Mouse (Mus musculus): ENCODE results near the gene Kif6. TPM values are rescaled to one million over a fixed set of nuclear protein-coding genes. Genes with fewer than 3 reads are reported as not detected.

The Kif6 gene
- polyA plus RNA-seq, 1 experiment, result 0.04 TPM

- no peak for DNase-seq (ENCODE audit: low read depth in 1 of 2, low spot score in 2 of 2)
- Histone ChIP-seq H3K27me3 (ENCODE audit: control insufficient read depth, insufficient read depth, low read length) (no peaks in the 10 kb centered on the region), H3K4me3 (ENCODE audit: extremely low read depth, insufficient read depth, insufficient read length) (no peak overlapping the region), H3K4me1 (ENCODE audit: control insufficient read depth, insufficient read depth, insufficient read length) (no peaks in the 10 kb centered on the region), H3K27ac (ENCODE audit: insufficient read depth, low read length) (no peak overlapping the region), H3K36me3 (ENCODE audit: control insufficient read depth, insufficient read depth, low read length) (no peaks in the 10 kb centered on the region)
- TF ChIP-seq POLR2A (IDR thresholded peaks at IDR 0.05; ENCODE audit: low read depth, low read length) (no peak), CTCF (IDR thresholded peaks at IDR 0.05; ENCODE audit: extremely low read depth, insufficient read depth, insufficient read length, insufficient replicate concordance) (no peak)
- 85% methylated on average over 5 of the region's 5 CpGs for WGBS
Observed at GRCm38 (mm10) chr17:49652800-49653199, 37.9 kb downstream of the Kif6 start.

- DNase-seq (ENCODE audit: low read depth in 1 of 2, low spot score in 2 of 2), result no peak
- Histone ChIP-seq H3K4me1 (ENCODE audit: control insufficient read depth, insufficient read depth, insufficient read length) (no peaks in the 10 kb centered on the region), H3K36me3 (ENCODE audit: control insufficient read depth, insufficient read depth, low read length) (no peaks in the 10 kb centered on the region), H3K4me3 (ENCODE audit: extremely low read depth, insufficient read depth, insufficient read length) (no peak overlapping the region), H3K27me3 (ENCODE audit: control insufficient read depth, insufficient read depth, low read length) (no peaks in the 10 kb centered on the region), H3K27ac (ENCODE audit: insufficient read depth, low read length) (no peak overlapping the region)
- TF ChIP-seq POLR2A (IDR thresholded peaks at IDR 0.05; ENCODE audit: low read depth, low read length) (no peak), CTCF (IDR thresholded peaks at IDR 0.05; ENCODE audit: extremely low read depth, insufficient read depth, insufficient read length, insufficient replicate concordance) (no peak)
- 77% methylated on average over 6 of the region's 6 CpGs for WGBS
Observed at GRCm38 (mm10) chr17:49661626-49662025, 46.7 kb downstream of the Kif6 start.

GRCm38 (mm10) chr17:49666728-49667127 lies 51.8 kb downstream of the Kif6 start:
- WGBS, result 92% methylated on average over 5 of the region's 5 CpGs
- DNase-seq (ENCODE audit: low read depth in 1 of 2, low spot score in 2 of 2), result no peak
- no peak overlapping the region for H3K27ac ChIP-seq (ENCODE audit: insufficient read depth, low read length)
- H3K4me3 ChIP-seq (ENCODE audit: extremely low read depth, insufficient read depth, insufficient read length), result no peak overlapping the region
- TF ChIP-seq CTCF (IDR thresholded peaks at IDR 0.05; ENCODE audit: extremely low read depth, insufficient read depth, insufficient read length, insufficient replicate concordance) (no peak), POLR2A (IDR thresholded peaks at IDR 0.05; ENCODE audit: low read depth, low read length) (no peak)
- H3K36me3 ChIP-seq (ENCODE audit: control insufficient read depth, insufficient read depth, low read length), result no peaks in the 10 kb centered on the region
- no peaks in the 10 kb centered on the region for H3K4me1 ChIP-seq (ENCODE audit: control insufficient read depth, insufficient read depth, insufficient read length)
- no peaks in the 10 kb centered on the region for H3K27me3 ChIP-seq (ENCODE audit: control insufficient read depth, insufficient read depth, low read length)

DNA sequence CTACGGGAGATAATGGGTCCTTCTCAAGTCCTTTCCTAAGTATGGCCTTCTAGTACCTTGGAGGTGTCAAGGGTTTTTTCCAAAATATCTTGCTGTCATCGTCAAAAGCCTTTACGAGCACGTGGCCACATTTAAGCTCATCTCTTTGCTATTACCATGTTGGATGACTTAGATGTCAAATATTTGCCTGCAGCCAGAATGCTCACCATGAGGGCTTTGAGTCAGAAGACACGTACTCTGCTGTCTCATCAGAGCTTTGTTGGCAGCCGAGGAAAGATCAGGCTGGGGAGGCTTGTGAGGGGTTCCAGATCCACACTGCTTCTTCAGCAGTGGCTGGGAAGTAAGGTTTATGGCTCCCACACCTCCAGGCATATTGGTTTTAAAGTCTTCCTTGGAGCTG lies 53.4 kb downstream of the Kif6 start:
- Histone ChIP-seq H3K36me3 (ENCODE audit: control insufficient read depth, insufficient read depth, low read length) (no peaks in the 10 kb centered on the region), H3K4me1 (ENCODE audit: control insufficient read depth, insufficient read depth, insufficient read length) (no peaks in the 10 kb centered on the region), H3K27ac (ENCODE audit: insufficient read depth, low read length) (no peak overlapping the region), H3K4me3 (ENCODE audit: extremely low read depth, insufficient read depth, insufficient read length) (no peak overlapping the region), H3K27me3 (ENCODE audit: control insufficient read depth, insufficient read depth, low read length) (no peaks in the 10 kb centered on the region)
- TF ChIP-seq CTCF (IDR thresholded peaks at IDR 0.05; ENCODE audit: extremely low read depth, insufficient read depth, insufficient read length, insufficient replicate concordance) (no peak), POLR2A (IDR thresholded peaks at IDR 0.05; ENCODE audit: low read depth, low read length) (no peak)
- WGBS, result 83% methylated on average over 6 of the region's 6 CpGs
- no peak for DNase-seq (ENCODE audit: low read depth in 1 of 2, low spot score in 2 of 2)

DNA sequence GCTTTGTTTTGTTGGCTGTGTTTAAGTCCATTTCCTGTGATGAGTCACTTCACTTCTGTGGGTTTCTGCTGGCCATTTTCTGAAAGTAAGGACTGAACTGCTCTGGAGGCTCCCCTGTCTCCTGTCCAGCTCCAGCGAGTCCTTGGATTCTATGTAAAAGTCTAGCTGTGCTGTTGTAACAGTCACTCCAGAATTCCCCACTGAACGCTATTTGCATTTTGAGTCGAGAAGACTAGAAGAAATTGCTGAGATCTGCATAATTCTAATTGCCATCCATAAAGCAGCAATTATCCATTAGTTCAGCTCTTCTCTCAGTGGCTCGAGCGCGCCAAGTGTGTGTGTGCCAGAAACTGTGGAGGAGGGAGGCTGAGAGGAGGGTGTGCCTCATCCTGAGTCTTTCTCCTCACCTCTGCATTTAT lies 57.0 kb downstream of the Kif6 start:
- Histone ChIP-seq H3K27ac (ENCODE audit: insufficient read depth, low read length) (no peak overlapping the region), H3K4me3 (ENCODE audit: extremely low read depth, insufficient read depth, insufficient read length) (no peak overlapping the region), H3K4me1 (ENCODE audit: control insufficient read depth, insufficient read depth, insufficient read length) (no peaks in the 10 kb centered on the region), H3K36me3 (ENCODE audit: control insufficient read depth, insufficient read depth, low read length) (no peaks in the 10 kb centered on the region), H3K27me3 (ENCODE audit: control insufficient read depth, insufficient read depth, low read length) (no peaks in the 10 kb centered on the region)
- 80% methylated on average over 6 of the region's 6 CpGs for WGBS
- DNase-seq (ENCODE audit: low read depth in 1 of 2, low spot score in 2 of 2), result no peak
- TF ChIP-seq POLR2A (IDR thresholded peaks at IDR 0.05; ENCODE audit: low read depth, low read length), result no peak
- no peak for TF ChIP-seq CTCF (IDR thresholded peaks at IDR 0.05; ENCODE audit: extremely low read depth, insufficient read depth, insufficient read length, insufficient replicate concordance)

GRCm38 (mm10) chr17:49672421-49672820 lies 57.5 kb downstream of the Kif6 start:
- Histone ChIP-seq H3K27ac (ENCODE audit: insufficient read depth, low read length) (no peak overlapping the region), H3K4me1 (ENCODE audit: control insufficient read depth, insufficient read depth, insufficient read length) (no peaks in the 10 kb centered on the region), H3K36me3 (ENCODE audit: control insufficient read depth, insufficient read depth, low read length) (no peaks in the 10 kb centered on the region), H3K4me3 (ENCODE audit: extremely low read depth, insufficient read depth, insufficient read length) (no peak overlapping the region), H3K27me3 (ENCODE audit: control insufficient read depth, insufficient read depth, low read length) (no peaks in the 10 kb centered on the region)
- no peak for DNase-seq (ENCODE audit: low read depth in 1 of 2, low spot score in 2 of 2)
- WGBS, result 89% methylated on average over 5 of the region's 5 CpGs
- TF ChIP-seq POLR2A (IDR thresholded peaks at IDR 0.05; ENCODE audit: low read depth, low read length), result no peak
- TF ChIP-seq CTCF (IDR thresholded peaks at IDR 0.05; ENCODE audit: extremely low read depth, insufficient read depth, insufficient read length, insufficient replicate concordance), result no peak

GRCm38 (mm10) chr17:49675629-49676028 lies 60.7 kb downstream of the Kif6 start:
- Histone ChIP-seq H3K27ac (ENCODE audit: insufficient read depth, low read length) (no peak overlapping the region), H3K4me1 (ENCODE audit: control insufficient read depth, insufficient read depth, insufficient read length) (no peaks in the 10 kb centered on the region), H3K36me3 (ENCODE audit: control insufficient read depth, insufficient read depth, low read length) (no peaks in the 10 kb centered on the region), H3K27me3 (ENCODE audit: control insufficient read depth, insufficient read depth, low read length) (no peaks in the 10 kb centered on the region), H3K4me3 (ENCODE audit: extremely low read depth, insufficient read depth, insufficient read length) (no peak overlapping the region)
- 88% methylated on average over 4 of the region's 4 CpGs for WGBS
- TF ChIP-seq POLR2A (IDR thresholded peaks at IDR 0.05; ENCODE audit: low read depth, low read length), result no peak
- DNase-seq (ENCODE audit: low read depth in 1 of 2, low spot score in 2 of 2), result no peak

Measured in spleen, adult 2 months (tissue).